Mouse (Mus musculus): ENCODE results near the gene Pnp2.
"Not testable (repeated sequence)": the region's sequence is repeated elsewhere in the genome, so short reads cannot be mapped to it uniquely, and the experiment has no call there.

- not testable (repeated sequence) for TF ChIP-seq CTCF, EP300 (IDR thresholded peaks at IDR 0.05; ENCODE audit: low read depth)
Measured at GRCm38 (mm10) chr14:50973054-50973453, 17.3 kb downstream of the Pnp2 start.
